Mouse (Mus musculus) left cerebral cortex, postnatal 4 days (tissue): ENCODE results near the gene Bbox1. TPM values are rescaled to one million over a fixed set of nuclear protein-coding genes. Genes with fewer than 3 reads are reported as not detected.

Source experiments
- DNase-seq: peaks from one replicate; pipeline ENCODE4 v3.0.0-alpha.2; 2022
- intact Hi-C: fragments of 180-260 bp; cut with DNase I; formaldehyde crosslinking; loops from one replicate; pipeline ENCODE4 v1.15.1; 2025
- total RNA-seq, 2 experiments: library from RNA; stranded (reverse); gene quantifications; 2 replicates each; pipeline ENCODE4 v1.2.3; 2021

Bbox1 gene
- total RNA-seq, result under 1 TPM; 0.32 to 0.48 TPM

DNA sequence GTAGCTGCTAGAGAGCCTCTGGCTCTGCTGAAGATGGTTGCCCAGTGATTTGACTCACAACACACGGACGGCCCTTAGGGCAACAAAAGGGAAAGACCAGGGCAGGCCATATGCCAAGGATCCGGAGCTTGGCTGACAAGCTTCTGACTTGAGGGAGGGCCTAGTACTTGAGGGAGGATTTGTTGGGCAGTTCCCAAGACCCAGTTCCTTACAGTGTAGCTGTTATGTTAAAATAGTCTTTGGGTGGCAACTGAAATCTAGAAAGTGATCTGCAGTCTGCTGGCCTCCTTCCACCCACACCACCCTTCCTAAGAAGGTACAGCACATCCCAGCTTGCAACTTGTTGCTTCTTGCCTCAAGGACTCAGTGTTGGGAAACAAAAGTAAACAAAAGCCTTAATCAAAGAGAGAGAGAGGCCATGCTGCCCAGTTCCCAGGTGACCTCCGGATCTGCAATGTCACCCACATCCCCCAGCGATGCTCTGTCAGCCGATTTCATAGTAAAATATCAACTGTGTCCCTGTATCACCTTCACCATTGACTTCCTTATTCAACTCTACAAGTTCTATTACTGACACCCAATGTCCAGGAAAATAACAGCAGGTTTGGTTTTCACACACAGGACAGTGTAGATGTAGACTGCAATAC lies at the start of gene Bbox1:
Bbox1 (minus strand) TSS at position 52 of the 647 bp plus-strand sequence.
- intact Hi-C loops, result no loop called here
- peak; percentile 51 for DNase-seq

DNA sequence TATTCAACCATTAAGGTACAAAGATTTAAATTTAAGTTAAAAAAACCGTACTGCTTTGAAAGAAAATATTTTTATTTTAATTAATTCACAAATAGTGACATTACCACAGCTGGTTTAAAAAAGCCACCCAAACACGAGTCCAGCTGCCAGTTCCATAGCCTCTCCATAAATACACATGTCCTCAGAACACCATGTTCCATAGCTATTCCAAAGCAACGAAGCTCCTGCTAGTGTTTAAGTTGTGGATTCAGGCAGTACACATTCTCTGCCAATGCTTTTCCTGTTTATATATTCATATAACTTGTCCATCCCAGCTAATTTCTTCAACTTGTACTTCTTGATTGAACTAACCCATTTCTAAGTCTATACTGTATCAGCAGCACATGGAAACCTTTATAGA lies 49.5 kb upstream of the Bbox1 start:
- no peak for DNase-seq
- intact Hi-C loops, result loop anchor here (10.0 kb wide), 1 partner anchor 129 kb away; no protein-coding TSS in a partner anchor

DNA sequence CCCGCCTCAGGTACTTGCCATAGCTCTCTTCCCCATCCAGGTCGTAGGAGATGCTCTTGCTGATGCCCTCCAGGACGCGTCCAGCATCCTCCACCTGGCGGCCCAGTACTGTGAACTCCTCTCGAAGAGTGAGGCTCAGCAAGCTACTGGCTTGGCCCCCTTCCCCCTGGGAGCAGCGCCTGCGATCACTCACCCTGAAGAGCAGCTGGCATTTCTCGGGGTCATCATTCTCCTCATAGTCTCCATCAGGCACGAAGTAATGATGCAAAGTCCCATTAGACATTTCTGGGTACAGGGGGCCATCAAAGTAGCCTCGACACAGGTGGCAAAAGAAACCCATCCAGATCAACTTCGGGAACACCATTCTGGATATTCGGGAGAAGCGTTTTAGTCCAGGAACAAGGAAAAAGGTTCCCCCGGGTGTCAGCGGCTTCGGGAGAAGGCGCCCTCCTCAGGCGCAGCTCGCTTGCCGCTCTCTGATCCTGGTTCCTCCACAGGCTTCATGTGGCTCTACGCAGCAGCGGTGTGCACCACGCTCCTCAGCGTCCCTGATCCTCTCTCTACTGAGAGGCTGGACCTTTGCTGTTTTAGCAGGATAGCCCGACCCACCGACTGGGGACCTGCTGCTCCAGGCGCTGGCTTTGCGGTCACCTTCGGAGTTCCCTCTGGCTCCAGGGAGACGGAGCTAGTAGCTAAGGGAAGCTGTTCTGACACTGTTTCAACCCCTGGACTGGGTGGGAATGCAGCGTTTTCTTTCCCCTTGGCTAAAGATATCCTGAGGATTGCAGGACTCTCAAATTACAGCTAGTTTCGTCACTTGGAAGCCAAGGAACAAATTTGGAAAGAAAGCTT lies 48.3 kb upstream of the Bbox1 start, which contains the start of gene Fibin:
Fibin (minus strand) TSS at position 752 of the 852 bp plus-strand sequence.
- intact Hi-C loops, result loop anchor here (10.0 kb wide), 1 partner anchor 128 kb away; no protein-coding TSS in a partner anchor
- DNase-seq, result peak; percentile 28

DNA sequence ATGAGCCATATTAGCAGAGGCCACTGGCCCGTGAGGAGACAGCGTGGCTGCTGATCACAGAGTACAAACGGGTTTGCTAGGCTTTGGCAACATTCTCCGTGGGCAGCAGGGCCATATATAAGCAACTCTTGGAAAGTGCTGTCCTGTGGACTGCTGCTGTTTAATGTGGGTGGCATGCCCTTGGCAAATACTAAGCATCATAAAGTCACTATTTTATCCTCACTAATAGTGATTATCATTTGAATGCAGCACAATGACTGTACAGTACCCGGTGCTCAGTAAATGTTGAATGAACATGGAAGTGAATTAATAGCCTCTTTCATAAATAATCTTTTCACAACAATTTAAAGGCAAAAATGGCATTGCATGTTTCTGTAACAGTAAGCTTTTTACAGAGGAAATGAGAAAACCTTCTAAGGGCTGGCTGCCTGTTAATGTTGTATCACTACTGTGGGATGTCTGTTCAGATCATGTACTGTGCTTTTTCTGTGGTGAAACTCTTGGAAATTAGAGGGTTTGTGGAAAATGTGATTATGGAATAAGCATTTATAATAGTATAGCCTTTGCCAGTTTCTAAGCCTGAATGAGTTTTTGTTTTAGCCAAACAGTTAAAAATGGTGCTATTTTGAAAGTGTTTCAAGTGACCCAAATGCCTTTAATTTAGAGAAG lies 39.1 kb upstream of the Bbox1 start:
- no peak for DNase-seq
- intact Hi-C loops, result no loop called here

DNA sequence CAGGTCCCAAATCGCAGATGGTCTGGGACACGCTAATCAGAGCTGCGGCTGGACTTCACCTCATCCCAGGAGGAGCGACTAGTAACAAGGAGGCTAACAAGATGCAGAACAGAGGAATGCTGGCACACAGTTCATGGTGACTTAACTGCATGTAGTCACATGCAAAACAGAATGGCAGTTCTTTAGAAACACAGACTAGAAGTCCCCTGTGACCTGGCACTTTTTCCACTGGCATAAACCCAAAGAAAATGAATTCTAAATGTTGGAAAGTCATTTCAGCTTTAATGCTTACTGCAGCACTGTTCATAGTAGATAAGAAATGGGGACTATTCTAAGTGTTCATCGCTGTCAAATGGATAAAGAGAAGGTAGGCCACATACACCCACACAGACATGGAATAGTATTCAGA lies 37.5 kb upstream of the Bbox1 start:
- no peak for DNase-seq
- intact Hi-C loops, result no loop called here

DNA sequence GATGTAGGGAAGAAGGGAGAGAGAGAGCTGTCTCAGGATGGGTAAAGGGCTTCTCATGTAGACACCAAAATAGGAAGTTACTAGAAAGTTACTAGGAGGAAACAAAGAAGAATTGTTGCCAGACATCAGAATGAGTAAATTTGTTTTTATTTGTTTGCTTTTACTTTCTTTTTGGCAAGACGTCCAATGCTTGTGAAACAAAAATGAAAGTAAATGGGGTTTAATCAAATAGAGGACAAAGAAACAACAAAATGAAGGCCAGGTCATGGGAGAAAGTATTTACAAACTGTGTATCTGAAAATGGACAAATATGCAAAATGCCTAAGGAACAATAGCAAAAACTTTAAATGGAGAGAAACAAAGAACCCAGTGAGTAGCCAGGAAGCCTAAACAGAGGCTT lies 37.0 kb upstream of the Bbox1 start:
- DNase-seq, result no peak
- intact Hi-C loops, result no loop called here

DNA sequence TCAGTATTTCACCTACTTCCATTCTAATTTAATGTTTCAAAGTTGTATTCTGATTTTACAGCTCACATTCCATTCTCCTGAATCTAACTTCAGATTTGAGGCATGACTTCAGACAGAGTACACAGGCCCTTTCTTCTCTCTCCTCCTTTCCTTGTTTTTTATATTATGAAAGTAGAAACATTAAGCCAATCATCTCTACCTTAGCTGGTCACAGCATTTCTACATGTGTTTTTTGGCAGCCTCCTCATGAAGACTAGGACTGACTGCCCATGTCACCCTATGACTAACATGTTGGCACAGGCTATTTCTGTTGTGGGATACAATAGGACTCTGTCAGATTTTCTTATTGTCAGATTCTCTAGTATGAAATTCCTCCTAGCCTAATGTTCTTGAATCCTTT lies 14.6 kb upstream of the Bbox1 start:
- intact Hi-C loops, result no loop called here
- no peak for DNase-seq

DNA sequence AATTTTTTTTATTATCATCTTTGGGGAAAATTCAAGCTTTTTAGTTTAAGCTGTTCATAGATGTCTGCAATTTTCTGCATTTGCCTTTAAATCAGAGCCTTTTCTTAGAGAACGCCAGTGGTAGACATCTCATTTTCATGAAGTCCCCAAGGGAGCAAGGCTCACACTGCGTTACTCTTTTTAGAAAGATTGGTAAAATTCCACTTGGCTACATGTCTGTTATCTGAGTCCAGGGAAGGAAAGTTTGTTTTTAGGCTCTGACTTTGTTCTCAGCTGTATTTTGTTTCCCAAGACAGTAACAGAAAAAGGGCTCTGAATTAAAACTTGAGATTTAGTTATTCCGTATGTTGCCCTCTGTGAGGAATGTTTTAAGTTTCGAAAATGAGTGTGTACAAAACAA lies 5.6 kb upstream of the Bbox1 start:
- no peak for DNase-seq
- intact Hi-C loops, result no loop called here

DNA sequence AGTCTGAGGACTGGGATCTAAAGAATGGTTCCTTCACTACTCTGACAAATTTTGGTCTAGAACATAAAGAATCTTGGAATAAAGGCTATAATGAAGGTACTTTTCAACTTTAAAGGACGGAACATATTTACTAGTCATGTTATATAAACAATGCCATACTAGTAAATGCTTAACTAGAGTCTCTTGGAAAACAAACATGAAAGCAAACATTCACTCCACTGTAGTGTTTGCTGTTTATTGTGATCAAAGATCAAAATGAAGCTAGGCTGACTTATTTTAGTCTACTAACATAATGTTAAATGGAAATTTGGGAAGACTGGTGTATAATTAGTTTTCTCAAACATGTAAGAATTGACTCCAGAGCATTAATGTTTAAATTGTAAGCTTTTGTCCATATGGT lies 4.9 kb upstream of the Bbox1 start:
- DNase-seq, result no peak
- intact Hi-C loops, result no loop called here

DNA sequence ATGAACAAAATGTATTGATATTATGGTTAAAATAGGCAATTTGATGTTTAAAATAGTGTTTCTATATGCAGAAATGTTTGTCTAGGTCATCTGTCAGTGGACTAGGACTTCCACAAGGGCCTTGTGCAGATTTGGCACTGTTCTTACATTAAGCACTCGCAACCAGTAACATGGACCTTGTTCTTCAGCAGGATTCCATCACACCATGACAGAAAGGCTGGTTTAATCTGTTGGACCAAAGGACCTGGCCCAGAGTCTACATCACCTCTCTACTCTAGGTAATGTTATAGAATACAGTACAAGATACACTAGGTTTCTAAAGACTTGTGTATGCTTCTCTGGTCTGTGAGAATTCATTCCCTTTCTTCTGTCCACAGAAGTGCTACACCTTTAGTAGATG lies 4.4 kb upstream of the Bbox1 start:
- intact Hi-C loops, result no loop called here
- DNase-seq, result no peak

DNA sequence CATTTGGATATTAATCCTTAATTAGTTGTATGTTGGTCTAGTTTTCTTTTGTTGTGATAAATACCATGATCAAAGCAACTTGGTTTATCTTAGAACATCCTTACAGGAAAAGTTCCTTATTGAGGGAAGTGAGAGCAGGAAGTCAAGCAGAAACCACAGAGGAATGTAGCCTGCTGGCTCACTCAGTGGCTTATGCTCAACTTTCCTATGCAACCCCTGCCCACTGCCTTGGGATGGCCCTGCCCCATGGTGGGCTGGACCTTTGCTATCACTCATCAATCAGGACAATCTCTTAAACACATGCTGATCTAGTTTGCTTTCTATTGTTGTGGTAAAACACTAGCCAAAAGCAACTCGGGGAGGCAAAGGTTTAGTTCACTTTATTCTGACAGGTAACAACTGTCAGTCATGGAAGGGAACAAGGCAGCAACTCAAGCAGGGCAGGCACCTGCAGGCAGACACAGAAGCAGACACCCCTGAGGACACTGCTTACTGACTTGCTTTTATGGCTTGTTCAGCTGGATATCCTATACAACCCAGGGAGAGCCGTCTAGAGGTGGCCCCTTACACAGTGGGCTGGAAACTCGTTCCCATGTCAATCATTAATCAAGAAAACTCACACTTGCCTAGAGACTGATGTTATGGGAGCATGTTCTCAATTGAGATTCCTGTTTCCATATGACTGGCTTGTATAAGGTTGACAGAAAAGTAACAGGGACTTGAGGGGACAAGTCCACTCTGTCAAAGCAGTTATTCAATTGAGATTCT lies 1.9 kb upstream of the Bbox1 start:
- intact Hi-C loops, result no loop called here

DNA sequence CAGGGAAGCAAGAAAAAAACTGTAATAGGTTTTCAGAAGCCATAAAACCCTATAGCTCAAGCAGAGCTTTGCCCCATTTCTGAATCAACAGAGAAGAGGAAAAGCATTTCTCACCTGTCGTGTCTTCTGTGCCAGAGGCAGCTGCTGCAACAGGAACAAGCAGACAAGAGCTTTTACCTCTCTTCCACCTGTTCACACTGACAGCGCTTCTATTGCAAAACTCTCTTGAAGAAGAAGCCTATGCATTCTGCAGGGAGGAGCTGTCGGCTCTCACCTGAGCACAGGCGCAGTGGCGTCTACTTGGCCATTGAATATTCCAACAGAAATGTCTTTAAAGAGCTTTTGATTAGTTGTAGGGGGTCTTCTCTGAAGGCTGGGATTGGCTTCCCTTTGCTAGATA lies 286 bp downstream of the Bbox1 start:
- no peak for DNase-seq
- intact Hi-C loops, result no loop called here

More for the DNA sequence above, 1.9 kb upstream of the Bbox1 start:
- no peak for DNase-seq

DNA sequence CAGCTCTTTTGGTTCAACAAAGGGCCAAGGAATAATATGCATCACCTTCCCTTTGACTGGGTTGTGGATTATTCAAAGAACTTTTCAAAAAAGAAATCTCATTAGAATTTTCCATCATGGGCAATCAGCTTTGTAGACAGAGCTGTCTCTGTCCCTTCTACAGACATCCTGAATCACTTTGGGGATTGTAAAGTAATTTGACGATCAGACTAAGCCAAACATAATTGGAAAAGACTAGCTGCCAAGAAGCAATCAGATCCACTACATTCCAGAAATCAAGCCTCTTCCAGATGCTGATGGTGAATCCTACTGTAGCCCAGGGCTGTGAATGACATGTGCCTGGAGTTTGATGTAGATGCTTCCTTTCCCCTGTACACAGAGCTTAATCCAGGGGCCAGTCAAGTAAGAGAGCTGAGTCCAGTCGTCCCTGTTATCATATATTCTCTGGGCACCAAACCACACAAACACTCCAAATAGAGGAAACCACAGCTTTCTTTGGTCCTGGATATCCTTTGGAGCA lies 995 bp downstream of the Bbox1 start:
- DNase-seq, result no peak
- intact Hi-C loops, result no loop called here

DNA sequence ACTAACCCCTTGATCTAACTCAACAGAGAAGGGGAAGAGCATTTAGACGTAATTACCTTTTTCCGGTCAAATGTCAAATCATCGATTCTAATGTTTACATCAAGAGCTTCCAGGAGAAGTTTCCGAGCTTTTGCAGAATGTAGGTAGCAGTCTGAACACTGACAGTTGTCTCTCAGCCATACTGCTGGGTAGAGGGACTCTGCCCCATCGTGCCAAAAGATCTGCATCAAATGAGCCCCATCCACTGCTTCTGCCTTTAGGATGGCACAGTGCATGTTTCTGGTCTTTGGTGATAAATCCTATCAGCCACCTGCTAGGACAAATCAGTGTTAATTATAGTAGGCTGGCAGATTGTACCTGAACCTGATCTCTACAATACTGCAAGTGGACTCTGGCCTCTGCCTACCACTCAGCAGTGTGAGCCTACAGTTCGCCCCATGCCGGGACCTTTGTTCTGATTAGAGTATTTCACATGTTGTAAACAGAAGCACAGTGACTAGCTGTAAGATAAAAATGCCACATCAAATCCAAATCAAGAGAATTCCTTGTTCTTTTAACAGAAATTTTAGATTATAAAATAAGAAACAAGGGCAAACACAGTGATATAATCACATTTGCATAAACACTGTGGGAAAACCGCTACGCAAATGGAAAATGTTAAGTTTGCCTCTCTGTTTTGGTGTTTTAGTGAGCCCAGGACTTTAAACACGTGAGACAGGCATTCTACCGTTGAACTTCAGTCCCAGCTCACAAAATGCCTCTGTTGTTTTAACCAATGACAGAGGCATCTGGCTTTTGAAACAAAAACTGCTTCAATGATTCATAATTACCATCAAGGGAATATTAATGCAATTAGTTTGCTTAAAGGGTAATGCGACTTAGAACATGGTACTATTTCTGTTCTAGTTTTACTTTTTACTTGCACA lies 8.7 kb downstream of the Bbox1 start:
- peak; percentile 5 for DNase-seq
- intact Hi-C loops, result no loop called here

DNA sequence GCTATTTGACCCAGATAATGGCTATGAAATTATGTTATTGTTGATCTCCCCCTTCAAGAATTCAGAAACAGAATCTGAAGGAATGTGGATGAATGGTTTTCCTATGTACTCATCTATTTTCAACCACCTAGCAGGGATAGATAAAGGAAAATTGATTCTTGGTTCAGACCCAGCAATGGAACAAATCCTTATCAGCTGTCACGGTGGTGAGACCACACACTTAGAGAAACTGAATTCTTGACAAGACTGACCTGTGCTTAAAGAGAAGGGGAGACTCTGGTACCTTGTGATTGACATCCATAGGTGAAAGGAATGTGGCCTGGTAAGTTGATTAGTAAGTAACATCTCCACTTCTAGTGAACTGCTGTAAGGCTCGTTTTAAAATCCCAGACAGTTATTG lies 12.1 kb downstream of the Bbox1 start:
- DNase-seq, result no peak
- intact Hi-C loops, result no loop called here

DNA sequence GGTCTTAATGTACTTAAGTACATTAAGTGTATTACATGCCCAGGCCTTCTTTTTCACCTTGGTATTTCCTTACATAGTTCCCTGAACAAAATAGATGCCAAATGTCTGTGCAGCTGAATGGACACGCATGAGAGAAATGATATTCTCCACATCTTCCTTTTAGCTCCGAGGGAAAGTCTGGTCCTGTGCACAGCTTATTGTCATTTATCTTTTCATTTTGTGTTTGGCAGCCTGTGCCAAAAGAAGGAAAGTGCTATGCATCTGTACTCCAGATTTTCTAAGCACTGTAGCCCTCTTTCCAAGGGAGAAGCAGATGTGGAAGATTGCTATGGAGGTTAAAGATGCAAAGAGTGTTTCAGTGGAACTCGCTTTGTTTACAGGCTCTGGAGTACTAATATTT lies 13.0 kb downstream of the Bbox1 start:
- intact Hi-C loops, result no loop called here
- no peak for DNase-seq

DNA sequence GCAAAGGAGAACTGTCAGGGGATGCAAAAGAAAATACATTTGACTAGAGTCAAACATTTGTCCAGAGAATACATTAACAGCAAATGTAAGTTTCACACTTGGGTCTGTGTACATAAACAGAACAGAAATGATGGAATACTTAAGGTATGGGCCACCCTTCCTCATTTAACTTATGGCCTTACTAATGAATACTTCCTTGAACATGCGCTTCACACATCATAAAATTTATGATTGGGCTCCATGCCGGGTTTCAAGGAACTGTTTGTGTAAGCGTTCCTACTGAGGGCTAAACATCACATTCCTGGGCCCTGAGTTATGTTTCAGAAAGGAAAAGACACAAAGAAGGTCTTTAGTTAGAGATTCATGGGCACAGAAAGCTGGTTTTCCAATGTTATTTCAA lies 19.4 kb downstream of the Bbox1 start:
- intact Hi-C loops, result no loop called here
- DNase-seq, result no peak

DNA sequence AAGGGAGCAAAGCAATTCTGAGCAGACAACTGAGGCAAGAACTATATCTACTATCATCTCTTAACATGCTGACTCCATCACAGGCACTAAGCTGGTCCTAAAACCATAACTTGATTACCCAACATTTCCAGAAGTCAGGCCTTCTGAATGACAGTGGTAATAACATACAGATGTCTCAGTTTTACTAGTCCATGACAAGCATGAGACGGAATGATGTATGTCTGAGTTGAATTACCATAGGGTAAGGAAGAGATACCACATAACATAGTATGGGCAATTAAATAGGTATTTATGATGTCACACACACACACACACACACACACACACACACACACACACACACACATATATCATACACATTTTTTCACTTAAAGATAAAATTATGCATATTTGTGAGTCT lies 26.4 kb downstream of the Bbox1 start:
- intact Hi-C loops, result no loop called here
- no peak for DNase-seq

DNA sequence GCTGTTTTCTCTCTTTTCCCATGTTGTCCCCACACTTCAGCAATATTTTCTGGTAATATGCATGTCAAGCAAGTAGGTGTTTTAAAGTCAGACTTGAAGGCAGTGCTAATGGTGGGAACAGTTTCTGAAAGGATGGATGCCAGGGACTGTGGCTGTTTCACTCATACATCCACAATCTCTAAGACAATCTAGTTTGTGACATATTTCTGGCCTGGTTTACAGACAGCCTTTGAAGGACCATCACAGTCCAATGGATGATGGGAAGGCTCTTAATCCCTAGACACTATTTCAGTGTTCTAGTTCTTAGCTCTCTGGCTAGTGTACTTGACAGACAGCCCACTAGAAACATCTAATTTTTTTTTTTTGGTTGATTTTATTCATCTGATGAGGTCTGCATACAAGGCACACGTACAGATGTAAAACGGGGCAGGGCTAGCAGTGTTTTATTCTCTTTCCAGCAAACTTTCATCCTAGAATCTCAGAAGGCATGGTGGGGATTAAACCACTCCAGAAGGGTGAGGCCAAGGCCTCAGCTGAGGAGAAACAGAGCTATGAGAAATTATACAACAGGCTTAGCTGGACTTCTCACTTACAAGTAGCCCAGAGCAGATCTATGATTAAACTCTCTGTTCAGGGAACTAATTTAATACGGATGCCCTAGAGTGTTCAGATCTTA lies 28.4 kb downstream of the Bbox1 start:
- no peak for DNase-seq
- intact Hi-C loops, result no loop called here
